Mouse (Mus musculus) midbrain, embryonic 16.5 days (tissue): ENCODE data around the gene Wdr86. TPM values are rescaled to one million over a fixed set of nuclear protein-coding genes. Genes with fewer than 3 reads are reported as not detected.
"Not testable (repeated sequence)": the region's sequence is repeated elsewhere in the genome, so short reads cannot be mapped to it uniquely, and the experiment has no call there.

Experiments
- ATAC-seq: fragments of 200-750 bp; cut with Nextera tagmentation; 2 replicates; pipeline ENCODE4 v1.8.0; 2017; ENCODE audit warnings: moderate TSS enrichment
- H3K27ac ChIP-seq: fragments of 300-500 bp; sonication (generic); 2 replicates; pipeline ENCODE4 v1.5.1; 2014; ENCODE audit warnings: mild to moderate bottlenecking, low read length, mixed read lengths
- H3K27me3 ChIP-seq: fragments of 300-500 bp; sonication (generic); 2 replicates; pipeline ENCODE4 v1.6.1; 2014; ENCODE audit warnings: low read depth, low read length, mixed read lengths; ENCODE audit not compliant: control insufficient read depth, insufficient read depth
- H3K36me3 ChIP-seq: fragments of 300-500 bp; sonication (generic); 2 replicates; pipeline ENCODE4 v1.6.1; 2014; ENCODE audit warnings: mild to moderate bottlenecking, low read length, moderate library complexity, mixed read lengths; ENCODE audit not compliant: control insufficient read depth, insufficient read depth
- H3K4me1 ChIP-seq: fragments of 300-500 bp; sonication (generic); 2 replicates; pipeline ENCODE4 v1.6.1; 2014; ENCODE audit warnings: mild to moderate bottlenecking, low read length, mixed read lengths; ENCODE audit not compliant: control insufficient read depth, insufficient read depth
- H3K4me2 ChIP-seq: fragments of 300-500 bp; sonication (generic); 2 replicates; pipeline ENCODE4 v1.6.1; 2014; ENCODE audit warnings: mild to moderate bottlenecking, low read length, mixed read lengths
- H3K4me3 ChIP-seq: fragments of 300-500 bp; sonication (generic); 2 replicates; pipeline ENCODE4 v1.5.1; 2014; ENCODE audit warnings: low read depth, mild to moderate bottlenecking, low read length, moderate library complexity, mixed read lengths
- H3K9ac ChIP-seq: fragments of 300-500 bp; sonication (generic); 2 replicates; pipeline ENCODE4 v1.6.1; 2014; ENCODE audit warnings: low read depth, low read length, mixed read lengths
- H3K9me3 ChIP-seq: fragments of 300-500 bp; sonication (generic); replicated peaks from 2 replicates; pipeline ENCODE4 v1.6.1; 2014; ENCODE audit warnings: mild to moderate bottlenecking, low read length, mixed read lengths; ENCODE audit not compliant: control insufficient read depth, poor library complexity, severe bottlenecking
- WGBS: fragments of 180-500 bp; shearing (Covaris S2); extraction: QIAGEN DNeasy Blood & Tissue Kit; methylation state at CpG from one replicate; pipeline ENCODE4 v1.1.7; 2014; 5-methylcytosine and 5-hydroxymethylcytosine counted together
- polyA plus RNA-seq: library from polyadenylated mRNA; unstranded; fragments of >200 nt; fragmentation: Nextera tagmentation; extraction: Ambion mirVana; gene quantifications from 2 replicates; pipeline ENCODE4 v1.2.1, GENCODE M21; 2015

The Wdr86 gene
- polyA plus RNA-seq: 4.4 and 5.7 TPM in 2 replicates

GRCm38 (mm10) chr5:24730488-24730871 is at the start of gene Wdr86:
Gene Wdr86 (minus strand): TSS chr5:24730727.
- H3K9ac ChIP-seq: peak within 1 kb of the TSS; percentile 57
- H3K27me3 ChIP-seq: peaks cover 30% of the 10 kb centered on the region
- WGBS: under 1% methylated on average over 23 of the region's 23 CpGs
- H3K9me3 ChIP-seq: no peaks in the 10 kb centered on the region
- peaks cover 11% of the 10 kb centered on the region; the same call in 1 of the 2 replicates for H3K4me1 ChIP-seq
- no peaks in the 10 kb centered on the region for H3K36me3 ChIP-seq
- ATAC-seq: 0 out of 2 replicates have a peak, but pooled peaks have one; percentile 57
- no peak within 1 kb of the TSS for H3K27ac ChIP-seq
- peak within 1 kb of the TSS; percentile 54 for H3K4me2 ChIP-seq
- peak within 1 kb of the TSS; percentile 44 for H3K4me3 ChIP-seq

- H3K27ac ChIP-seq: no peak overlapping the region
- H3K4me1 ChIP-seq: peaks cover 7% of the 10 kb centered on the region
- no peak overlapping the region for H3K4me2 ChIP-seq
- no peaks in the 10 kb centered on the region for H3K36me3 ChIP-seq
- no peaks in the 10 kb centered on the region for H3K27me3 ChIP-seq
- no peak overlapping the region for H3K9ac ChIP-seq
- H3K9me3 ChIP-seq: no peaks in the 10 kb centered on the region
- ATAC-seq: no peak
- 48% methylated on average over 15 of the region's 15 CpGs for WGBS
- H3K4me3 ChIP-seq: no peak overlapping the region
Observed at GRCm38 (mm10) chr5:24779881-24780512, 49.5 kb upstream of the Wdr86 start.

GRCm38 (mm10) chr5:24779321-24779720 is 48.8 kb upstream of the Wdr86 start:
- peaks cover 7% of the 10 kb centered on the region for H3K4me1 ChIP-seq
- H3K9ac ChIP-seq: no peak overlapping the region
- H3K4me3 ChIP-seq: no peak overlapping the region
- no peaks in the 10 kb centered on the region for H3K9me3 ChIP-seq
- no peak overlapping the region for H3K4me2 ChIP-seq
- ATAC-seq: no peak
- no peaks in the 10 kb centered on the region for H3K36me3 ChIP-seq
- no peak overlapping the region for H3K27ac ChIP-seq
- no peaks in the 10 kb centered on the region for H3K27me3 ChIP-seq

- 32% methylated on average over 13 of the region's 13 CpGs for WGBS
- ATAC-seq: no peak; the same call in 1 of the 2 replicates
- Histone ChIP-seq H3K9me3 (no peaks in the 10 kb centered on the region), H3K9ac (peak overlapping the region; percentile 22; the same call in 1 of the 2 replicates), H3K4me3 (0 out of 2 replicates have a peak overlapping the region, but pooled peaks have one; percentile 9), H3K36me3 (no peaks in the 10 kb centered on the region), H3K4me1 (peaks cover 7% of the 10 kb centered on the region), H3K27me3 (no peaks in the 10 kb centered on the region), H3K4me2 (peak overlapping the region; percentile 44), H3K27ac (no peak overlapping the region)
Observed at GRCm38 (mm10) chr5:24778843-24779140, 48.3 kb upstream of the Wdr86 start.

GRCm38 (mm10) chr5:24778082-24778842 is 47.7 kb upstream of the Wdr86 start:
- no peaks in the 10 kb centered on the region for H3K27me3 ChIP-seq
- no peak overlapping the region for H3K27ac ChIP-seq
- peaks cover 7% of the 10 kb centered on the region for H3K4me1 ChIP-seq
- H3K4me2 ChIP-seq: peak overlapping the region; percentile 44
- ATAC-seq: peak; percentile 51
- 10% methylated on average over 17 of the region's 17 CpGs for WGBS
- H3K4me3 ChIP-seq: 0 out of 2 replicates have a peak overlapping the region, but pooled peaks have one; percentile 9
- H3K9me3 ChIP-seq: no peaks in the 10 kb centered on the region
- H3K36me3 ChIP-seq: no peaks in the 10 kb centered on the region
- peak overlapping the region; percentile 22; the same call in 1 of the 2 replicates for H3K9ac ChIP-seq

GRCm38 (mm10) chr5:24776681-24777080 is 46.2 kb upstream of the Wdr86 start:
- Histone ChIP-seq H3K27me3 (no peaks in the 10 kb centered on the region), H3K4me1 (peaks cover 7% of the 10 kb centered on the region), H3K9ac (no peak overlapping the region), H3K4me2 (no peak overlapping the region), H3K27ac (no peak overlapping the region), H3K9me3 (no peaks in the 10 kb centered on the region), H3K4me3 (no peak overlapping the region), H3K36me3 (no peaks in the 10 kb centered on the region)
- WGBS: 76% methylated on average over 4 of the region's 4 CpGs
- ATAC-seq: no peak

- not testable (repeated sequence) for H3K9me3 ChIP-seq, H3K4me3 ChIP-seq, H3K4me2 ChIP-seq, H3K9ac ChIP-seq, H3K4me1 ChIP-seq, ATAC-seq, H3K36me3 ChIP-seq, H3K27me3 ChIP-seq, H3K27ac ChIP-seq
- 76% methylated on average over 16 of the region's 16 CpGs for WGBS
Observed at GRCm38 (mm10) chr5:24774549-24774948, 44.0 kb upstream of the Wdr86 start.

GRCm38 (mm10) chr5:24757816-24758215 is 27.3 kb upstream of the Wdr86 start, which contains the start of gene Crygn:
Gene Crygn (minus strand): TSS chr5:24758008.
- Histone ChIP-seq H3K4me3 (no peak within 1 kb of the TSS), H3K4me2 (no peak within 1 kb of the TSS), H3K9ac (no peak within 1 kb of the TSS), H3K27ac (no peak within 1 kb of the TSS), H3K9me3 (no peaks in the 10 kb centered on the region), H3K27me3 (no peaks in the 10 kb centered on the region), H3K4me1 (no peaks in the 10 kb centered on the region), H3K36me3 (no peaks in the 10 kb centered on the region)
- WGBS: 27% methylated on average over 18 of the region's 18 CpGs
- no peak for ATAC-seq

- 49% methylated on average over 3 of the region's 3 CpGs for WGBS
- Histone ChIP-seq H3K27me3 (no peaks in the 10 kb centered on the region), H3K36me3 (no peaks in the 10 kb centered on the region), H3K9me3 (no peaks in the 10 kb centered on the region), H3K27ac (no peak overlapping the region), H3K4me2 (no peak overlapping the region), H3K4me3 (no peak overlapping the region), H3K9ac (no peak overlapping the region), H3K4me1 (peaks cover 3% of the 10 kb centered on the region)
- no peak for ATAC-seq
Observed at GRCm38 (mm10) chr5:24756931-24757330, 26.4 kb upstream of the Wdr86 start.
